Mouse (Mus musculus) neutrophil, adult 5-6 weeks (primary cell): ENCODE results near the gene Flt1. TPM values are rescaled to one million over a fixed set of nuclear protein-coding genes. Genes with fewer than 3 reads are reported as not detected.
A peak's percentile ranks its signal among the peaks of the same experiment; 100 is the strongest.

Source experiments
- ATAC-seq: fragments of 151-379, 151-347 bp; 2 replicates; pipeline ENCODE4 v1.8.0; 2017; ENCODE audit warnings: mild to moderate bottlenecking, moderate TSS enrichment; ENCODE audit not compliant: insufficient number of reproducible peaks, poor library complexity, low FRiP score, severe bottlenecking; ENCODE audit errors: extremely low read depth
- total RNA-seq: library from RNA; stranded (forward); fragments of 200-1000 nt; gene quantifications from 2 replicates; pipeline ENCODE4 v1.2.3, GENCODE M21; 2017

Flt1 gene
- total RNA-seq, 1 experiment from 2014 or later: 0.93 TPM

GRCm38 (mm10) chr5:147726701-147727393 lies 1.0 kb upstream of the Flt1 start:
- no peak for ATAC-seq

- 0 out of 2 replicates have a peak, but pooled peaks have one; percentile 13 for ATAC-seq
Observed at GRCm38 (mm10) chr5:147724945-147725830, 623 bp downstream of the Flt1 start.

GRCm38 (mm10) chr5:147724391-147724790 lies 1.4 kb downstream of the Flt1 start:
- ATAC-seq: no peak

GRCm38 (mm10) chr5:147723811-147724210 lies 2.0 kb downstream of the Flt1 start:
- no peak for ATAC-seq

- ATAC-seq: no peak
Observed at GRCm38 (mm10) chr5:147721438-147721837, 4.4 kb downstream of the Flt1 start.

GRCm38 (mm10) chr5:147718335-147718734 lies 7.5 kb downstream of the Flt1 start:
- ATAC-seq: 0 out of 2 replicates have a peak, but pooled peaks have one; percentile 3

GRCm38 (mm10) chr5:147716697-147717217 lies 9.1 kb downstream of the Flt1 start:
- no peak for ATAC-seq

- ATAC-seq: no peak
Observed at GRCm38 (mm10) chr5:147716276-147716675, 9.5 kb downstream of the Flt1 start.

GRCm38 (mm10) chr5:147715391-147715790 lies 10.4 kb downstream of the Flt1 start:
- ATAC-seq: no peak

GRCm38 (mm10) chr5:147708500-147708899 lies 17.3 kb downstream of the Flt1 start:
- ATAC-seq: no peak

- ATAC-seq: no peak
Observed at GRCm38 (mm10) chr5:147707479-147707878, 18.3 kb downstream of the Flt1 start.

GRCm38 (mm10) chr5:147704890-147705289 lies 20.9 kb downstream of the Flt1 start:
- ATAC-seq: no peak

GRCm38 (mm10) chr5:147702423-147702822 lies 23.4 kb downstream of the Flt1 start:
- ATAC-seq: no peak

- ATAC-seq: no peak
Observed at GRCm38 (mm10) chr5:147701024-147701423, 24.8 kb downstream of the Flt1 start.

- ATAC-seq: no peak
Observed at GRCm38 (mm10) chr5:147698044-147698443, 27.8 kb downstream of the Flt1 start.

GRCm38 (mm10) chr5:147697165-147697564 lies 28.6 kb downstream of the Flt1 start:
- no peak for ATAC-seq

GRCm38 (mm10) chr5:147692622-147693021 lies 33.2 kb downstream of the Flt1 start:
- no peak for ATAC-seq

GRCm38 (mm10) chr5:147683707-147684323 lies 42.0 kb downstream of the Flt1 start:
- no peak for ATAC-seq

- no peak for ATAC-seq
Observed at GRCm38 (mm10) chr5:147681224-147681623, 44.6 kb downstream of the Flt1 start.
